Mouse (Mus musculus): ENCODE measurements at regions not wholly inside any gene's neighbourhood (a gene's known extent, or its start where the extent isn't known, plus 50 kb on each side); places are given as distances from the start of the nearest gene placed in this dataset.

DNA sequence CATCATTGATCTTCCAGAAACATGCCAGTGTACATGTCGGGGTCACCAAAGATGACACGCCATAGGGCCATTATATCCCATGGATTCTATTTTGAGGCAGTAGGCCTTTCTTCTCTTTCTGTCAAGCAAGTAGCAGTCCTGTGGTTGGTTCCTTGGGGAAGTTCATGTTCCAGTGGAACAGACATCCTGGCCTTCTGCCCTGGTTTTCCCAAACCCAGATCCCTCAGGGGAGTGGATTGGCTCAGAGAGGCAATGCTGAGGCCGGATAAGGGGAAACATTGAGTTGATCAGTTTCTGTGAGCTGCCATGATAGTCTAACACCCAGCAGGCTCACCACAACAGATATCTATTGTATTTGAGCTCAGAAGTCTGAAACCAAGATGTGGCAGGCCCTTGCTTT lies 125.9 kb downstream of the Pdgfra start:
- TF ChIP-seq CTCF (conservative IDR thresholded peaks at IDR 0.05; ENCODE audit: low read length) (no peak), POU5F1 (IDR thresholded peaks at IDR 0.05; ENCODE audit: borderline replicate concordance, low read length) (no peak), NANOG (IDR thresholded peaks at IDR 0.05; ENCODE audit: borderline replicate concordance, low read length) (no peak)

All from E14TG2a.4 (cell line).